Mouse (Mus musculus) hindbrain, embryonic 14.5 days (tissue): ENCODE measurements around the gene Anxa2. TPM values are rescaled to one million over a fixed set of nuclear protein-coding genes. Genes with fewer than 3 reads are reported as not detected.

Source experiments
- ATAC-seq: fragments of 200-750 bp; cut with Nextera tagmentation; 2 replicates; pipeline ENCODE4 v1.8.0; 2017; ENCODE audit warnings: moderate number of reproducible peaks, mild to moderate bottlenecking, moderate TSS enrichment, moderate library complexity; ENCODE audit not compliant: low FRiP score
- DNase-seq: peaks from one replicate; pipeline ENCODE4 v3.0.0-alpha.2; 2015; ENCODE audit warnings: low spot score
- H3K27ac ChIP-seq: fragments of 300-500 bp; sonication (generic); 2 replicates; pipeline ENCODE4 v1.5.1; 2014; ENCODE audit warnings: mild to moderate bottlenecking, moderate library complexity
- H3K27me3 ChIP-seq: fragments of 300-500 bp; sonication (generic); 2 replicates; pipeline ENCODE4 v1.6.1; 2014; ENCODE audit warnings: mild to moderate bottlenecking, low read length, mixed read lengths; ENCODE audit not compliant: control insufficient read depth, insufficient read depth
- H3K36me3 ChIP-seq: fragments of 300-500 bp; sonication (generic); replicated peaks from 2 replicates; pipeline ENCODE4 v1.6.1; 2014; ENCODE audit not compliant: control insufficient read depth, insufficient read depth
- H3K4me1 ChIP-seq: fragments of 300-500 bp; sonication (generic); replicated peaks from 2 replicates; pipeline ENCODE4 v1.6.1; 2014; ENCODE audit warnings: antibody characterized with exemption, low read length, mixed read lengths; ENCODE audit not compliant: control insufficient read depth, insufficient read depth
- H3K4me2 ChIP-seq: fragments of 300-500 bp; sonication (generic); replicated peaks from 2 replicates; pipeline ENCODE4 v1.6.1; 2014; ENCODE audit warnings: mild to moderate bottlenecking, moderate library complexity
- H3K4me3 ChIP-seq: fragments of 300-500 bp; sonication (generic); replicated peaks from 2 replicates; pipeline ENCODE4 v1.5.1; 2014; ENCODE audit warnings: mild to moderate bottlenecking, low read length
- H3K9ac ChIP-seq: fragments of 300-500 bp; sonication (generic); 2 replicates; pipeline ENCODE4 v1.6.1; 2014
- H3K9me3 ChIP-seq: fragments of 300-500 bp; sonication (generic); 2 replicates; pipeline ENCODE4 v1.6.1; 2016; ENCODE audit warnings: low read length; ENCODE audit not compliant: control insufficient read depth
- WGBS: fragments of 180-500 bp; shearing (Covaris S2); extraction: QIAGEN DNeasy Blood & Tissue Kit; methylation state at CpG from one replicate; pipeline ENCODE4 v1.1.7; 2014; 5-methylcytosine and 5-hydroxymethylcytosine counted together
- polyA plus RNA-seq: library from polyadenylated mRNA; unstranded; fragments of >200 nt; fragmentation: Nextera tagmentation; extraction: Ambion mirVana; gene quantifications from 2 replicates; pipeline ENCODE4 v1.2.1, GENCODE M21; 2014

Anxa2 gene
- polyA plus RNA-seq, 1 experiment from 2014 or later = 158 TPM

DNA sequence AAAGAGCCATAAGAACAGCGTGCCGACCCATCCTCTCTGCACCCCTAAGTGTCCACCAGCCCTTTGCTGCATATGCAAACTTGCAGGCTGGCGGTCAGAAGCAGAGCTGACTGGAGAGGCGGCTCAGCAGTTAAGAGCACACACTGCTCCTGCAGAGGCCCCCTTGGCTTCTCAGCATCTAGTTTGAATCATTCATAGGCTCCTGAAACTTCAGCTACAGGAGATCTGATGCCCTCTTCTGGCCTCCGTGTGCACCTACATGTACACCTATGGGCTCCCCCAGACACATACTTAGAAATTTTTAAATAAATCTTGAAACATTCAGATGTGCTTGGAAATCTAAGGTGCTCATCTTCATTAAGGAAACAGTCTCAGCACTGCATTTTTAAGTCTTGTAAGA lies 35.6 kb downstream of the Anxa2 start:
- Histone ChIP-seq H3K4me2 (no peak overlapping the region), H3K9me3 (no peaks in the 10 kb centered on the region), H3K4me1 (peaks cover 11% of the 10 kb centered on the region; the same call in 1 of the 2 replicates), H3K27ac (no peak overlapping the region), H3K9ac (no peak overlapping the region), H3K27me3 (no peaks in the 10 kb centered on the region), H3K36me3 (peaks cover 10% of the 10 kb centered on the region; the same call in 1 of the 2 replicates), H3K4me3 (no peak overlapping the region)
- DNase-seq (peak; percentile 52), ATAC-seq (no peak)
- 14% methylated on average over 5 of the region's 5 CpGs for WGBS

DNA sequence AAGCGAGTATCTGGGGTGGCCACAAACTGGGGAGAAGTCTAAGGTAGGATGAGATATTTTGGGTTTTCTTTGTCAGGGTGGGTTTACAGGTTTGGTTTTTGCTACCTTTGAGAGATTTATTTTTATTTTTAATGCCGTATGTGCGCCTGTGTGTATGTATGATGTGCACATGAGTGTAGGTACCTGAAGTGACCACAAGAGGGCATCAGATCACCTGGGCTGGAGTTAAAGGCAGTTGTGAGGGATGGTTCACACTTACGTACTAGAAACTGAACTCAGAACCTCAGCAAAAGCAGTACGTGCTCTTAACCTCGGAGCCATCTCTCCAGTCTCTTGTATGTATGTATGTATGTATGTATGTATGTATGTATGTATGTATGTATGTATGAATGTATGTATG lies 39.4 kb downstream of the Anxa2 start:
- no peak overlapping the region for H3K4me2 ChIP-seq
- H3K4me1 ChIP-seq = peaks cover 5% of the 10 kb centered on the region; the same call in 1 of the 2 replicates
- DNase-seq = no peak
- H3K27me3 ChIP-seq = no peaks in the 10 kb centered on the region
- ATAC-seq = no peak
- H3K9ac ChIP-seq = no peak overlapping the region
- H3K4me3 ChIP-seq = no peak overlapping the region
- H3K27ac ChIP-seq = no peak overlapping the region
- no peaks in the 10 kb centered on the region for H3K36me3 ChIP-seq
- 97% methylated on average over 6 of the region's 6 CpGs for WGBS
- no peaks in the 10 kb centered on the region for H3K9me3 ChIP-seq

DNA sequence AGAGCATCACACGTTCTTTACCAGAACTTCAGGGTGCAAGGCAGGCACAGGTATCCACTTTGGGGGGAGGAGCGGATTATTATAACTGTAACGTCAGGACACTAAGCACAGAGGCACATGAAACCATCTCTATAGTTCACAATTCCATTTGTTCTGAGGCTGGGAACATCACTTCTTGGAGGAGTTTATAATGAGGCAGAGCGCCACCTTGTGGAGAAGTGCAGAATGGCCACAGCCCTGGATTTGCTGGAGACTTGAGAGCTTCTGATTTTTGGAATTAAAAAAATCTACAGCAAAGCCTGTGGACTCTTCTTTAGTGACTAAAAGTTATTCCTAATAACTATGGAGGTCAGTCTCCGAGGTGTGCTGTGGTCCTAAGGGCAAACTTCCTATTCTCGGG lies 49.1 kb downstream of the Anxa2 start:
- Histone ChIP-seq H3K4me2 (no peak overlapping the region), H3K9me3 (no peaks in the 10 kb centered on the region), H3K27ac (no peak overlapping the region), H3K27me3 (no peaks in the 10 kb centered on the region), H3K9ac (no peak overlapping the region), H3K36me3 (no peaks in the 10 kb centered on the region), H3K4me1 (peaks cover 2% of the 10 kb centered on the region; the same call in 1 of the 2 replicates), H3K4me3 (no peak overlapping the region)
- 28% methylated on average over 6 of the region's 6 CpGs for WGBS
- ATAC-seq = no peak
- peak; percentile 89 for DNase-seq

DNA sequence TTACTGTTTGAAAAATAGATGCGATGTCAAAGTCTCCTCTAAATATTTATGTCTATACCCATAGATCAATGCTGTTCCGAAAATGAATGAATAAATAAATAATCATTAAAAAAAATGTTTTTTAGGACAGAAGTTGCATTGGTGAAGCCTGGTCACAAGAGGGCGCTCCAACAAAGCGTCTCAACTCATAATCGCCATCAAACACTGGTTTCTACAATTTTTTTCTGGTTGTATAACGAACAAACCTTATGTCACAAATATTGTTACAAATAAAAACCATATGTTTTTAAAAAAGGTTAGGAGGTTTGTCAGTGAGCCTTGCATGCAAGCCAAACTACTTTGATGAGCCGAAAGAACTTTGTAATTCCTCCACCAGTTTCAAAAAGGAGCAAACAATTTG lies 52.2 kb downstream of the Anxa2 start:
- H3K9me3 ChIP-seq = no peaks in the 10 kb centered on the region
- peaks cover 5% of the 10 kb centered on the region; the same call in 1 of the 2 replicates for H3K4me1 ChIP-seq
- WGBS = 16% methylated on average over 7 of the region's 7 CpGs
- no peaks in the 10 kb centered on the region for H3K27me3 ChIP-seq
- no peaks in the 10 kb centered on the region for H3K36me3 ChIP-seq
- no peak overlapping the region for H3K4me2 ChIP-seq
- H3K9ac ChIP-seq = no peak overlapping the region
- ATAC-seq (no peak), DNase-seq (peak; percentile 79)
- no peak overlapping the region for H3K27ac ChIP-seq
- no peak overlapping the region for H3K4me3 ChIP-seq

DNA sequence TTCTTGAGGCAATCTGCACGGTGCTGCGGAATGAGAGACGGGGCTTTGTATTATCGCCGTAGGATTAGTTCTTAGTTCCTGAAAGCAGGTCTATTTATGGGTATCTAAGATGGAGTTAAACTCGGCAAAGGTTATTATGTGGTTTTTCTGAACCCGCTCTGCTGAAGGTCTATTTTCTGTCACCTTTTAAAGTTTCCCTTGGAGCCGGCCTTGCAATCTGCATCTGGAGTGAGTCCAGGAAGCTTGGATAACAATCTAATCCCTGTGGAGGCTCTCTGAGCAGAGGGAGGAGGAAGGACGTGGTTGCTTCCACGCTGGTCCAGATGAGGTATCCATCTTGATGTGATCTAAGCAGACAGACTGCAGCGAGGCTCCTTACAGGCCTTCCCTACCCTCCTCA lies 53.8 kb downstream of the Anxa2 start:
- no peak for DNase-seq
- peak overlapping the region; percentile 24; the same call in 1 of the 2 replicates for H3K4me2 ChIP-seq
- 47% methylated on average over 11 of the region's 11 CpGs for WGBS

DNA sequence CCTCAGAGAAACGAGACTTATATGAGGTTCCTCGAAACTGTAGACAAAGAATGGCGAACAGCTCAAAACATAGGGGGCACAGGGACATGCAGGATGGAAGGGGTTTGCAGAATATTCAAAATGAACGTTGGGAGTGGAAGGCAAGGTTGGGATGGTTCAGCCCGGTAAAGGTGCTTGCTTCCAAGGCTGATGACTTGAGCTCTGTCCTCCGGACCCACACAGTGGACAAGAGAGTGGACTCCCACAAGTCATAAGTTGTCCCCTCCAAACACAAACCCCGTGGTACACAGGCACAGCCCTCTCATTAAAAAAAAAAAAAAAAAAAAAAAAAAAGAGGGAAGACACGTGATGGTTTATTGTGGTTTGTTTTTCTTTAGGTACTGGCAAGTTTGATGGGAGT lies 54.6 kb downstream of the Anxa2 start:
- H3K4me1 ChIP-seq = peaks cover 5% of the 10 kb centered on the region; the same call in 1 of the 2 replicates
- H3K36me3 ChIP-seq = no peaks in the 10 kb centered on the region
- ATAC-seq (no peak), DNase-seq (no peak)
- H3K9me3 ChIP-seq = no peaks in the 10 kb centered on the region
- H3K27me3 ChIP-seq = no peaks in the 10 kb centered on the region
- 81% methylated on average over 8 of the region's 8 CpGs for WGBS
- no peak overlapping the region for H3K9ac ChIP-seq
- H3K27ac ChIP-seq = no peak overlapping the region
- H3K4me2 ChIP-seq = no peak overlapping the region
- no peak overlapping the region for H3K4me3 ChIP-seq

More for the DNA sequence above, 53.8 kb downstream of the Anxa2 start:
- peaks cover 5% of the 10 kb centered on the region; the same call in 1 of the 2 replicates for H3K4me1 ChIP-seq
- no peaks in the 10 kb centered on the region for H3K27me3 ChIP-seq
- H3K36me3 ChIP-seq = no peaks in the 10 kb centered on the region
- no peak overlapping the region for H3K4me3 ChIP-seq
- no peaks in the 10 kb centered on the region for H3K9me3 ChIP-seq
- 0 out of 2 replicates have a peak overlapping the region, but pooled peaks have one; percentile 20 for H3K27ac ChIP-seq
- ATAC-seq = no peak
- peak overlapping the region; percentile 31; the same call in 1 of the 2 replicates for H3K9ac ChIP-seq

DNA sequence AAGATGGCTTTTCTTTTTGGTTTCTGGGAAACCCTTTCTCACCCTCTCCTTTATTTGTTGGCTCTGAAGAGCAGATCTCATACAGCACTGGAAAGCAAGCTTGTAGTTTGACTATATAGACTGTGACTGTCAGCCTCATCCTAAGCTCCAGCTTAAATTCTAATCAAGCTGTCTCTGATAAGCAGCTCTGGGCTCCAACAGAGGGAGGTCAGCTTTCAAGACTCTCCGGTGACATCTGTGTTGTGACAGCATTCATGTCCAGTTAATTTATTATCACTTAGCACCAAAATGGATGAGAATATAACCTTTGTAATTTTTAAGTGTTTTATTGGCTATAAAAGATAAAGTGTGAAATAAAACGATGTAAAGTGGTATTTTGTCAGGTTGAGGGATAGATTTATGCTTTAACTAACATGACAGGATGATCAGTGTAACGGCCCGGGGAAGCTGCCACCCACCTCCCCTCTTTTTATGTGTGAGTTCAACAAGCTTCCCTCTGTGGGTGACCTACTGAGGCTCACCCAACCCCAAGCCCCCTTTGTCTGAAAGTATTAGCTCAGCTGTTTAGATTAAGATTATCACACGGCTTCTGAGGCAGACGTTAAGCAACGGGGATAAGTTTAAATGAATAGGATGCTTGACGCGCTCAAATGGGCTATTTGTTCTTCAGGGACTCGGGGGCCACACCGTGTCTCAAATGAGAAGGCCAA lies 58.6 kb downstream of the Anxa2 start:
- ATAC-seq = no peak

DNA sequence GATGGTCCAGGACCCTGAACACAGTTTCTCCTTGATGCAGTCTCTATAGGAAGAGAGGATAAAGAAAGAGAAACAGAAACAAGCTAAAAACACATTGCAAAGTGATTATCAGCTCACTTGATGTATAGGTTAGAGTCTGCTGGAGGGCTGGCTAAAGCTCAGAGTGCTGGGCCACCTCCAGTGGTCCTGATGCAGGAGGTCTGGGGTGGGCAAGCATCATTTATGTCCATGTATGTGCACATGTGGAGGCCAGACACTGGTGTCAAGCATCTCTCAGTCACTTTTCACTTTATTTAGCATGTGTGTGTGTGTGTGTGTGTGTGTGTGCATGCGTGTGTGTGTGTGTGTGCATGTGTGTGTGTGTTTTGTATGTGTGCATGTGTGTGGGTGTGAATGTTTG lies 59.3 kb downstream of the Anxa2 start:
- no peak overlapping the region for H3K4me2 ChIP-seq
- H3K4me1 ChIP-seq = peaks cover 7% of the 10 kb centered on the region
- WGBS = 100% methylated on average over 1 of the region's 1 CpGs
- H3K36me3 ChIP-seq = no peaks in the 10 kb centered on the region
- H3K27ac ChIP-seq = no peak overlapping the region
- H3K9ac ChIP-seq = no peak overlapping the region
- no peak overlapping the region for H3K4me3 ChIP-seq
- no peaks in the 10 kb centered on the region for H3K27me3 ChIP-seq
- no peak for DNase-seq
- no peaks in the 10 kb centered on the region for H3K9me3 ChIP-seq
- ATAC-seq = no peak

More for the DNA sequence above, 58.6 kb downstream of the Anxa2 start:
- Histone ChIP-seq H3K9me3 (no peaks in the 10 kb centered on the region), H3K27ac (no peak overlapping the region), H3K4me3 (no peak overlapping the region), H3K9ac (no peak overlapping the region), H3K36me3 (no peaks in the 10 kb centered on the region), H3K4me1 (0 out of 2 replicates have a peak, but pooled peaks cover 5% of the 10 kb centered on the region), H3K27me3 (no peaks in the 10 kb centered on the region), H3K4me2 (no peak overlapping the region)
- no peak for DNase-seq
- 18% methylated on average over 11 of the region's 11 CpGs for WGBS

DNA sequence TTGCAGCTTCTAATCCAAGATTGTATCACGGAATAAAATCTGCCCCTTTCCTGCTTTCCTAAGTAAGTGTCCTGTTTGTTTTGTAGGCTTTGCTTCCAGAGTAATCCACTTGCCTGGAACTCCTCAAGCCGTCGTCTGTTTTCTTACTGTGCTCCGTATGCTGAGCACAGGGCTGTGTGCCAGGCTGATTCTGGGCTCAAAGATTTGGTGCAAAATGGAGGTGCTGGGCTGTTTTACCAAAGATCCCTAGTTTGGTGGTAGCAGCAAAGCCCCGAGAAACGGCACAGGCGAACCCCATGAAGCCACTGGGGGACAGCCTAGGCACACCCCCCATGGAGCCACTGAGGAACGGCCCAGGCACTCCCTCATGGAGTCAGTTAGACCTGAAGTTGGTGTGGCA lies 60.8 kb downstream of the Anxa2 start:
- H3K27ac ChIP-seq = no peak overlapping the region
- H3K4me3 ChIP-seq = no peak overlapping the region
- H3K4me1 ChIP-seq = peaks cover 6% of the 10 kb centered on the region
- H3K4me2 ChIP-seq = no peak overlapping the region
- H3K36me3 ChIP-seq = no peaks in the 10 kb centered on the region
- 73% methylated on average over 8 of the region's 8 CpGs for WGBS
- no peaks in the 10 kb centered on the region for H3K9me3 ChIP-seq
- DNase-seq (no peak), ATAC-seq (no peak)
- H3K27me3 ChIP-seq = no peaks in the 10 kb centered on the region
- no peak overlapping the region for H3K9ac ChIP-seq
